Mouse (Mus musculus) embryonic facial prominence, embryonic 13.5 days (tissue): ENCODE measurements around the gene Otud4. TPM values are rescaled to one million over a fixed set of nuclear protein-coding genes. Genes with fewer than 3 reads are reported as not detected.
"Not testable (repeated sequence)": the region's sequence is repeated elsewhere in the genome, so short reads cannot be mapped to it uniquely, and the experiment has no call there.

Experiments
- ATAC-seq: fragments of 200-750 bp; cut with Nextera tagmentation; 2 replicates; pipeline ENCODE4 v1.8.0; 2017; ENCODE audit warnings: low read depth; ENCODE audit not compliant: insufficient number of reproducible peaks, insufficient read depth, low FRiP score, low TSS enrichment
- H3K27ac ChIP-seq: fragments of 300-500 bp; sonication (generic); 2 replicates; pipeline ENCODE4 v1.5.1; 2015; ENCODE audit warnings: moderate library complexity, mild to moderate bottlenecking, inconsistent platforms
- H3K27me3 ChIP-seq: fragments of 300-500 bp; sonication (generic); 2 replicates; pipeline ENCODE4 v1.6.1; 2015; ENCODE audit warnings: mild to moderate bottlenecking, inconsistent platforms
- H3K36me3 ChIP-seq: fragments of 300-500 bp; sonication (generic); 2 replicates; pipeline ENCODE4 v1.6.1; 2015; ENCODE audit warnings: mild to moderate bottlenecking, inconsistent platforms
- H3K4me1 ChIP-seq: fragments of 300-500 bp; sonication (generic); 2 replicates; pipeline ENCODE4 v1.6.1; 2015; ENCODE audit warnings: inconsistent platforms
- H3K4me2 ChIP-seq: fragments of 300-500 bp; sonication (generic); 2 replicates; pipeline ENCODE4 v1.6.1; 2015; ENCODE audit warnings: moderate library complexity, mild to moderate bottlenecking, inconsistent platforms
- H3K4me3 ChIP-seq: fragments of 300-500 bp; sonication (generic); 2 replicates; pipeline ENCODE4 v1.5.1; 2015; ENCODE audit warnings: mild to moderate bottlenecking, inconsistent platforms
- H3K9ac ChIP-seq: fragments of 300-500 bp; sonication (generic); 2 replicates; pipeline ENCODE4 v1.6.1; 2015; ENCODE audit warnings: mild to moderate bottlenecking, inconsistent platforms
- H3K9me3 ChIP-seq: fragments of 300-500 bp; sonication (generic); 2 replicates; pipeline ENCODE4 v1.6.1; 2016; ENCODE audit warnings: inconsistent platforms
- WGBS: fragments of 180-500 bp; shearing (Covaris S2); methylation state at CpG from one replicate; pipeline ENCODE4 v1.1.7; 2015; ENCODE audit warnings: mixed read lengths; 5-methylcytosine and 5-hydroxymethylcytosine counted together
- polyA plus RNA-seq: library from polyadenylated mRNA; unstranded; fragments of >200 nt; fragmentation: Nextera tagmentation; extraction: Ambion mirVana; gene quantifications from 2 replicates; pipeline ENCODE4 v1.2.1, GENCODE M21; 2015

Gene Otud4
- polyA plus RNA-seq, 1 experiment from 2014 or later, result 10.7 TPM

DNA sequence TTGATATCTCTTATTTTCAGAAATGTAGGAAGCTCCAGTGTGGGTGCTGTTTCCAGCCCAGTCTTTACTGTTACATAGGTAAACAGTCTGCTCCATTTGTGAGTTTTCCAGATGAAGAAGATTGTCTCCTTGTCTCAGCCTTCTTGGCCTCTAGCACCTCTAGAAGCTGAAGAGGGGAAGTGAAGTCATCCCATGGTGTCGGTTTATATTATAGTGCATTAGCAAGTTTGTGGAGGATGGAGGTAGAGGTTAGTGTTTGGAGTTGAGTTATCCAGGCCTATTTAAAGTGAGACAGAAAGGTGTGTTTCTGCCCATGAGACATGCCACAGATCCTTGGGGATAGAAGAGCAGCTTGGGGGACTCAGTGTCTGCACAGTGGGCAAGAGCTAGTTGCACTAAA lies 1.7 kb downstream of the Otud4 start:
- H3K9me3 ChIP-seq, result no peaks in the 10 kb centered on the region
- no peaks in the 10 kb centered on the region for H3K27me3 ChIP-seq
- 26% methylated on average over 1 of the region's 1 CpGs for WGBS
- H3K36me3 ChIP-seq, result peaks cover 16% of the 10 kb centered on the region
- peaks cover 16% of the 10 kb centered on the region for H3K4me1 ChIP-seq
- no peak for ATAC-seq
- H3K27ac ChIP-seq, result no peak overlapping the region
- peak overlapping the region; percentile 51 for H3K9ac ChIP-seq
- H3K4me3 ChIP-seq, result peak overlapping the region; percentile 93
- peak overlapping the region; percentile 76 for H3K4me2 ChIP-seq

DNA sequence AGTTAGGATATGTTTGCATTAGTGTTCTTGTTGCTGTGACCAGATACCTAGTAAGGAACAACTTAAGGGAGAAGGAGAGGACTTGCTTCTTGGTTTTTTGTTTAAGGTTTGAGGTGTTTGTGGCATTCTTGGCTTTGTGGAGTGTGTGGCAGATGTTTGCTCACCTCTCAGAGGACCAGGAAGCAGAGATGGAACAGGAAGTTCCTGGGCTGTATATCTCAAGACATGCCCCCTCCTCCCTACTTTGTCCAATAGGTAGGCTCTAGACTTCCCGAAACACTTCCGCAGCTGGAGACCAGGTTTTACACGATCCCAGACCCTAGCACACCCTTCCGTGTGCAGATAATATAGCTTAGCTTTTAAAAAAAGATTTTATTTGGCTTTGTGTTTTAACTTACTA lies 10.2 kb downstream of the Otud4 start:
- Histone ChIP-seq H3K9me3 (no peaks in the 10 kb centered on the region), H3K27me3 (no peaks in the 10 kb centered on the region)
- ATAC-seq, result no peak

DNA sequence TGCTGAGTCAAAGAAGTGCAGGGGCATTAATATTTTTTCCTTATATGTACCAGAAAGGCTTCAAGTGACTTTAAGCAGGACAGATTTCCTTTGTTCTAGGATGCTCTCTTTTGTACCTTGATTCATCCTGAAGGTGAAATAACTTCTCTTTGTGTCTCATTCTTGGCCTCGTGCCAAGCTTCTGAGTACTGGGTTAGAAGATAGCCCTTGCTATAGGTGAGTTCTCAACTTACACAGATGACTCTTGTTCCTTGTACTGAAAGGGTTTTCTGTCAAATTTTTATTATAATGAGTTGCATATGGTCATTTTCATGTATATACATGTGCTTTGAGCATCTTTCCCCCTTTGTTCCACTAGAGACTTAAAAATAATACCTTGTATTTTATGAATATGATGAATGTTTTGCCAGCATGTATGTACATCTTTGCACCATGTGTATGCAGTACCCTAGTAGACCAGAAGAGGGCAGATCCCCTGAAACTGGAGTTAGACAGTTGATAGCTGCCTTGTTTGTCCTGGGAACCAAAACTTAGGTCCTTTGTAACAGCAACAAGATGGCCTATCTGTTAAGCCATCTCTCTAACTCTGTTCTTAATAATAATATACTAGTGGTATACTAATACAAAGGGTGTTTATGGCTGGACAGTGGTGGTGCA lies 10.9 kb downstream of the Otud4 start:
- Histone ChIP-seq H3K27me3 (no peaks in the 10 kb centered on the region), H3K4me1 (no peaks in the 10 kb centered on the region), H3K27ac (no peak overlapping the region), H3K4me2 (no peak overlapping the region), H3K9me3 (no peaks in the 10 kb centered on the region), H3K36me3 (peaks cover 58% of the 10 kb centered on the region), H3K9ac (no peak overlapping the region), H3K4me3 (no peak overlapping the region)
- WGBS, result 92% methylated on average over 1 of the region's 1 CpGs
- ATAC-seq, result no peak

More for the DNA sequence above, 10.2 kb downstream of the Otud4 start:
- Histone ChIP-seq H3K36me3 (peaks cover 56% of the 10 kb centered on the region), H3K4me3 (no peak overlapping the region), H3K4me1 (no peaks in the 10 kb centered on the region), H3K4me2 (no peak overlapping the region), H3K27ac (no peak overlapping the region), H3K9ac (no peak overlapping the region)
- 90% methylated on average over 4 of the region's 4 CpGs for WGBS

DNA sequence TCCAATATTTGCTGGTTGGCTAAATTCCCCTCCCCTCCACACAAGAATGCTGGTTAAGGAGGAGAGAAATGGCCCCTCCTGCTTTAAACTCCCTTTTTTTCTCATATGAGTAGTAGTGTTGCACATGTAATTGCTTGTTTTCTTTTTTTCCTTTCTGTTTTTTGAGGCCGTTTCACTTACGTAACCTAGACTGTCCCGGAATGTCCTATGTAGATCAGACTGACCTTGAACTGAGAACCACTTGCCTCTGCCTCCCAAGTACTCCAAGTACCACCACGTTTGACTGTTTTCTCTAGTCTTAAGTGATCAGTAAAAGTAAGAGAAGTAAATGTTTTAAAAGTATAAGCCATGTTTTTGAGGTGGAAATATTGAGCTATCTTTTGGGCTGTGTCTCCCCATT lies 14.3 kb downstream of the Otud4 start:
- Histone ChIP-seq H3K4me3 (no peak overlapping the region), H3K36me3 (peaks cover 55% of the 10 kb centered on the region), H3K27ac (no peak overlapping the region), H3K4me1 (no peaks in the 10 kb centered on the region), H3K4me2 (no peak overlapping the region), H3K27me3 (no peaks in the 10 kb centered on the region), H3K9ac (no peak overlapping the region), H3K9me3 (no peaks in the 10 kb centered on the region)
- 89% methylated on average over 4 of the region's 4 CpGs for WGBS
- ATAC-seq, result no peak

- H3K4me2 ChIP-seq, H3K9me3 ChIP-seq, H3K27me3 ChIP-seq, H3K9ac ChIP-seq, H3K4me3 ChIP-seq, H3K4me1 ChIP-seq, ATAC-seq, H3K27ac ChIP-seq: not testable (repeated sequence)
- WGBS, result 94% methylated on average over 4 of the region's 4 CpGs
- H3K36me3 ChIP-seq, result peaks cover 61% of the 10 kb centered on the region
These were observed 19.3 kb downstream of the Otud4 start for GRCm38 (mm10) chr8:79658715-79659114.

GRCm38 (mm10) chr8:79676461-79676860 lies 37.0 kb downstream of the Otud4 start:
- Histone ChIP-seq H3K9ac (no peak overlapping the region), H3K4me2 (no peak overlapping the region), H3K4me3 (no peak overlapping the region), H3K9me3 (no peaks in the 10 kb centered on the region), H3K36me3 (peaks cover 31% of the 10 kb centered on the region), H3K27ac (no peak overlapping the region), H3K27me3 (no peaks in the 10 kb centered on the region), H3K4me1 (0 out of 2 replicates have a peak, but pooled peaks cover 8% of the 10 kb centered on the region)
- WGBS, result 81% methylated on average over 4 of the region's 4 CpGs
- no peak for ATAC-seq

DNA sequence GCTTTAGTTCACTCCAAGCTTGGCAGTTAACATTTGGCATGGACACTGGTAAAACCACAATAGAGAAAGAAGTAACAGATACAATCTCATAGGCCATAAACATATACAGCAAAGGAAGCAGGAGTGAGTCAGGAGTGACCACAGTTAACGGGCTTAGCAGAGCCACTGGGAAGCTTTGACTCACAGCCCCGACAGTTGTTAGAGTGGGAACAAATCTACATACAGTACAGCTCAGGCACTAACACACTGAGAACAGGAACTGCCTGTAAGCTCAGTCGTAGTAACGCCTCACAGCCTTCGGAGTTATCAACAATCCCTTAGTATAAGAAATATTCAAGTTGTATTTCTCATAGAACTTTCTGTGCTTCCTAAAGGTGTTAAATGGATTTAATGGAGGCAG lies 39.6 kb downstream of the Otud4 start:
- ATAC-seq, result no peak; the same call in 1 of the 2 replicates
- H3K4me3 ChIP-seq, result no peak overlapping the region
- peaks cover 29% of the 10 kb centered on the region for H3K36me3 ChIP-seq
- H3K27ac ChIP-seq, result no peak overlapping the region
- no peak overlapping the region for H3K4me2 ChIP-seq
- WGBS, result 66% methylated on average over 5 of the region's 5 CpGs
- no peak overlapping the region for H3K9ac ChIP-seq
- 0 out of 2 replicates have a peak, but pooled peaks cover 8% of the 10 kb centered on the region for H3K4me1 ChIP-seq
- no peaks in the 10 kb centered on the region for H3K9me3 ChIP-seq
- no peaks in the 10 kb centered on the region for H3K27me3 ChIP-seq

DNA sequence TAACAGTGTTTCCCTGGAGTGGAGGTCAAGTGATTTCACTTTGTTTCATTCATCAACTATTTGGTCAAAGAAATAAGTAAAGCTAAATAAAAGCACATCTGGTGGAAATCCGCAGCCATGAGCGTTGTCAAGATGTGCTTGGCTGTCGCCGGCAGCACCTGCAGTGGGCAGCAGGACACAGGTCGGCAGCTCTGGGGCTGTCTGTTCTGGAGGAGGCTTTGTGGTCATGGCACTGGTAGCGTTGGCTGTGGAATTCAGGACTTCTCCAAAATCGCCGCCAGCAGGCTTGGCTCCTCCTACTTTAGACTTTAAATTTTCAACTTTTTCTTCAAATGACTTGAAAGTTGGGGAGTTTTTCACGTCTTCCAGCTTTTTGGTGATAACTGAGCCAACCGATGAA lies 40.7 kb downstream of the Otud4 start:
- H3K4me2 ChIP-seq, result peak overlapping the region; percentile 73
- 52% methylated on average over 10 of the region's 10 CpGs for WGBS

DNA sequence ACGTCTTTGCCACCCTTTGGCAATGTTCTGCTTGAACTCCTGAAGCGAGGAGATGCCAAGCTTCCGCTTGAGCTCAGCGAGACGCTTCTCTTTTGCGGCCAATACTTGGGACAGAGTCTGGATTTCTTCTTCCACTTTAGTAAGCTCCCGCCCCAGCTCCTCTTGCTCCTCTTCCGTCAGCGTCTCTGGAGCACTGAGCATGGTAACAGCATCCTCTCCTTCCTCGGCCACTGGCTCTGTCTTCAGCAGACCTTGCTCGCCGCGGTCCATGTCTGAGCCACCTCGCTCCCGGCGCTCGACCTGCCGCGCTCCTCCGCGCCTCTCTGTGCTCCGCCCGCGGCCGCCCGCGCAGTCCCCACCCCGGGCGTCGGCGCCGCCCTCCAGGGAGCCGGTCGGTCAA lies 41.1 kb downstream of the Otud4 start:
- H3K27ac ChIP-seq, result no peak overlapping the region
- H3K36me3 ChIP-seq, result peaks cover 35% of the 10 kb centered on the region
- no peak for ATAC-seq
- peak overlapping the region; percentile 73 for H3K4me2 ChIP-seq
- H3K9ac ChIP-seq, result peak overlapping the region; percentile 68
- peak overlapping the region; percentile 45 for H3K4me3 ChIP-seq
- WGBS, result 9% methylated on average over 34 of the region's 34 CpGs
- H3K27me3 ChIP-seq, result no peaks in the 10 kb centered on the region
- no peaks in the 10 kb centered on the region for H3K9me3 ChIP-seq
- H3K4me1 ChIP-seq, result 0 out of 2 replicates have a peak, but pooled peaks cover 8% of the 10 kb centered on the region

More for the DNA sequence above, 40.7 kb downstream of the Otud4 start:
- Histone ChIP-seq H3K4me3 (peak overlapping the region; percentile 45), H3K36me3 (peaks cover 34% of the 10 kb centered on the region), H3K9ac (peak overlapping the region; percentile 68; the same call in 1 of the 2 replicates)
- not testable (repeated sequence) for H3K4me1 ChIP-seq, H3K27me3 ChIP-seq, H3K27ac ChIP-seq, H3K9me3 ChIP-seq, ATAC-seq

DNA sequence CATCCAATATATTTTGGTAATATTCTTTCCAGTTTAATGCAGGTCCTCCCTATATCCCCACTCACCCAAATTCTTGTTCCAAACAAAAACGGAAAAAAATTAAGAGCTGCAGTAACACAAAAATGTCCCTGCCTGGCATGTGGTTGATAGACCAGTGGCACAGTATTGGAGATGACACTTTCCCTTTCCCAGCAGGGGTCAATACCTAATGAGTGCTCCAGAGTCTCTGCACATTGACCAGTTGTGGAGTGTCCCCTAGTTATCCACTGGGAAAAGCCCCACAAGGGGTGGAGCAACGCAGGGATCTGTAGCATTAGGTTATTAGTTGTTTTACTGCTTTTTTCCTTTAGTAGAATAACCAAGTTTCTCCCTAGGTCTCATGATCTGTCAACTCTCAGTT lies 41.5 kb downstream of the Otud4 start:
- Histone ChIP-seq H3K9ac (peak overlapping the region; percentile 68), H3K4me3 (peak overlapping the region; percentile 45), H3K9me3 (no peaks in the 10 kb centered on the region), H3K4me2 (peak overlapping the region; percentile 73), H3K27ac (no peak overlapping the region), H3K4me1 (0 out of 2 replicates have a peak, but pooled peaks cover 8% of the 10 kb centered on the region), H3K27me3 (no peaks in the 10 kb centered on the region), H3K36me3 (peaks cover 38% of the 10 kb centered on the region)
- no peak for ATAC-seq
- 35% methylated on average over 2 of the region's 2 CpGs for WGBS

- H3K9ac ChIP-seq, H3K4me2 ChIP-seq, H3K4me1 ChIP-seq, H3K4me3 ChIP-seq, H3K9me3 ChIP-seq, H3K27me3 ChIP-seq, ATAC-seq, H3K27ac ChIP-seq: not testable (repeated sequence)
- peaks cover 80% of the 10 kb centered on the region for H3K36me3 ChIP-seq
- 93% methylated on average over 5 of the region's 5 CpGs for WGBS
These were observed 46.5 kb downstream of the Otud4 start for GRCm38 (mm10) chr8:79685927-79686326.

- no peak for ATAC-seq
- no peak overlapping the region for H3K9ac ChIP-seq
- no peak overlapping the region for H3K27ac ChIP-seq
- H3K4me3 ChIP-seq, result no peak overlapping the region
- peaks cover 72% of the 10 kb centered on the region for H3K36me3 ChIP-seq
- no peak overlapping the region for H3K4me2 ChIP-seq
- WGBS, result 90% methylated on average over 2 of the region's 2 CpGs
- H3K9me3 ChIP-seq, result no peaks in the 10 kb centered on the region
- no peaks in the 10 kb centered on the region for H3K4me1 ChIP-seq
- no peaks in the 10 kb centered on the region for H3K27me3 ChIP-seq
These were observed 53.1 kb downstream of the Otud4 start for GRCm38 (mm10) chr8:79692531-79692930.
